Mouse (Mus musculus) ES-E14 (cell line): ENCODE results near the gene Klhdc10. TPM values are rescaled to one million over a fixed set of nuclear protein-coding genes. Genes with fewer than 3 reads are reported as not detected.

Experiments used
- DNase-seq: peaks from one replicate; pipeline ENCODE4 v3.0.0-alpha.2; 2013; ENCODE audit warnings: low read depth, low spot score
- H3K27ac ChIP-seq: 2 replicates; pipeline ENCODE4 v1.5.1; 2012; ENCODE audit warnings: low read depth, mild to moderate bottlenecking, low read length, moderate library complexity, mixed read lengths; ENCODE audit not compliant: poor library complexity, insufficient read depth, severe bottlenecking
- H3K36me3 ChIP-seq: 2 replicates; pipeline ENCODE4 v1.6.1; 2012; ENCODE audit warnings: mild to moderate bottlenecking, low read length, moderate library complexity, mixed read lengths; ENCODE audit not compliant: control insufficient read depth, poor library complexity, insufficient read depth, severe bottlenecking
- H3K4me1 ChIP-seq, 2 experiments: fragments of 150-350 bp in 1 of 2; sonication (generic) in 1 of 2; 2 replicates each; pipeline ENCODE4 v1.6.1; 2012; ENCODE audit warnings: low read length in 2 of 2, mild to moderate bottlenecking in 1 of 2, mixed read lengths in 1 of 2; ENCODE audit not compliant: control insufficient read depth in 2 of 2, insufficient read depth in 2 of 2, poor library complexity in 1 of 2
- H3K4me3 ChIP-seq, 2 experiments: fragments of 150-350 bp in 1 of 2; sonication (generic) in 1 of 2; 2 replicates each; pipeline ENCODE4 v1.5.1; 2012; ENCODE audit warnings: low read length in 2 of 2, low read depth in 1 of 2, mild to moderate bottlenecking in 1 of 2, mixed read lengths in 1 of 2; ENCODE audit not compliant: insufficient read depth in 1 of 2, poor library complexity in 1 of 2, severe bottlenecking in 1 of 2
- H3K9ac ChIP-seq: 2 replicates; pipeline ENCODE4 v1.6.1; 2012; ENCODE audit warnings: low read depth, mild to moderate bottlenecking, low read length, mixed read lengths; ENCODE audit not compliant: poor library complexity, insufficient read depth, severe bottlenecking
- H3K9me3 ChIP-seq: fragments of 150-350 bp; sonication (generic); 2 replicates; pipeline ENCODE4 v1.6.1; 2012; ENCODE audit warnings: low read depth, mild to moderate bottlenecking, low read length; ENCODE audit not compliant: control insufficient read depth, insufficient read depth
- CHD2 ChIP-seq: IDR thresholded peaks from 2 replicates; pipeline ENCODE4 v1.6.1; 2014; ENCODE audit warnings: mild to moderate bottlenecking, low read depth, low read length, inconsistent platforms
- HCFC1 ChIP-seq: IDR thresholded peaks from 2 replicates; pipeline ENCODE4 v1.6.1; 2012; ENCODE audit warnings: low read length, inconsistent platforms, borderline replicate concordance; ENCODE audit not compliant: insufficient read depth
- MAFK ChIP-seq: IDR thresholded peaks from 2 replicates; pipeline ENCODE4 v1.6.1; 2014; ENCODE audit warnings: mild to moderate bottlenecking, low read depth, low read length, inconsistent platforms; ENCODE audit not compliant: insufficient read depth
- ZC3H11A ChIP-seq: IDR thresholded peaks from 2 replicates; pipeline ENCODE4 v1.6.1; 2012; ENCODE audit warnings: low read depth, mild to moderate bottlenecking, inconsistent platforms, low read length, borderline replicate concordance
- ZNF384 ChIP-seq: IDR thresholded peaks from 2 replicates; pipeline ENCODE4 v1.6.1; 2012; ENCODE audit warnings: low read depth, low read length, inconsistent platforms
- in situ Hi-C, 2 experiments: fragments of 600-800 bp; cut with MboI; formaldehyde crosslinking; loops; one replicate each; pipeline ENCODE4 v1.15.1; 2025; ENCODE audit warnings: low sequenced_read_pairs in 2 of 2, inconsistent platforms in 1 of 2; ENCODE audit not compliant: unreplicated experiment in 2 of 2
- total RNA-seq: library from RNA; depleted of rRNA; stranded (reverse); fragments of 300-350 nt; gene quantifications from 2 replicates; pipeline ENCODE4 v1.2.3, GENCODE M21; 2012; rRNA removed

Gene Klhdc10
- total RNA-seq, 1 experiment: 48.9 TPM

- in situ Hi-C loops: no loop called here
- no peak overlapping the region for H3K9ac ChIP-seq
- no peaks in the 10 kb centered on the region for H3K9me3 ChIP-seq
- H3K4me3 ChIP-seq: no peak overlapping the region
- H3K4me1 ChIP-seq: no peaks in the 10 kb centered on the region
- H3K27ac ChIP-seq: no peak overlapping the region
- TF ChIP-seq MAFK: no peak
- no peak for TF ChIP-seq ZC3H11A
- TF ChIP-seq CHD2: no peak
- TF ChIP-seq HCFC1: no peak
- no peak for TF ChIP-seq ZNF384
- DNase-seq: no peak
- H3K36me3 ChIP-seq: peaks cover 22% of the 10 kb centered on the region
These were observed 76.1 kb downstream of the Klhdc10 start for GRCm38 (mm10) chr6:30477784-30478183.

- H3K4me1 ChIP-seq: no peaks in the 10 kb centered on the region
- no peak for DNase-seq
- no peak overlapping the region for H3K4me3 ChIP-seq
- H3K9me3 ChIP-seq: no peaks in the 10 kb centered on the region
- H3K27ac ChIP-seq: no peak overlapping the region
- TF ChIP-seq HCFC1 (no peak), MAFK (no peak), ZNF384 (no peak), ZC3H11A (no peak), CHD2 (no peak)
- in situ Hi-C loops: no loop called here
- H3K36me3 ChIP-seq: peaks cover 24% of the 10 kb centered on the region
- H3K9ac ChIP-seq: no peak overlapping the region
These were observed 77.8 kb downstream of the Klhdc10 start for GRCm38 (mm10) chr6:30479418-30479817.

- Histone ChIP-seq H3K4me1 (no peaks in the 10 kb centered on the region), H3K9me3 (no peaks in the 10 kb centered on the region), H3K27ac (no peak overlapping the region), H3K9ac (no peak overlapping the region), H3K36me3 (peaks cover 39% of the 10 kb centered on the region), H3K4me3 (no peak overlapping the region)
- in situ Hi-C loops: no loop called here
- DNase-seq: no peak
- no peak for TF ChIP-seq ZC3H11A
- no peak for TF ChIP-seq ZNF384
- no peak for TF ChIP-seq HCFC1
- no peak for TF ChIP-seq CHD2
- TF ChIP-seq MAFK: no peak
These were observed 81.2 kb downstream of the Klhdc10 start for GRCm38 (mm10) chr6:30482908-30483307.

- Histone ChIP-seq H3K27ac (no peak overlapping the region), H3K9ac (no peak overlapping the region), H3K36me3 (peaks cover 35% of the 10 kb centered on the region), H3K9me3 (no peaks in the 10 kb centered on the region), H3K4me1 (no peaks in the 10 kb centered on the region), H3K4me3 (no peak overlapping the region)
- no peak for TF ChIP-seq ZNF384
- TF ChIP-seq MAFK: no peak
- no peak for DNase-seq
- in situ Hi-C loops: no loop called here
These were observed 84.8 kb downstream of the Klhdc10 start for GRCm38 (mm10) chr6:30486504-30486903.

GRCm38 (mm10) chr6:30499049-30499448, 97.4 kb downstream of the Klhdc10 start:
- Histone ChIP-seq H3K27ac (no peak overlapping the region), H3K4me3 (no peak overlapping the region), H3K36me3 (peaks cover 36% of the 10 kb centered on the region), H3K9me3 (no peaks in the 10 kb centered on the region), H3K4me1 (no peaks in the 10 kb centered on the region), H3K9ac (no peak overlapping the region)
- no peak for TF ChIP-seq ZC3H11A
- TF ChIP-seq MAFK: no peak
- DNase-seq: no peak
- in situ Hi-C loops: no loop called here

Other genes with a start within 250 kb of the Klhdc10 start
- 9.9 and 16.6 TPM in 2 replicates for gene Ube2h, start 97.3 kb upstream of the Klhdc10 start, total RNA-seq
- 50.5 and 64.4 TPM in 2 replicates for gene Zc3hc1, start 10.8 kb upstream of the Klhdc10 start, total RNA-seq
- 104 and 138 TPM in 2 replicates for gene Tmem209, start 107.9 kb downstream of the Klhdc10 start, total RNA-seq
- gene Ssmem1, start 108.0 kb downstream of the Klhdc10 start, total RNA-seq: 0.37 and 0.58 TPM in 2 replicates
- gene Cpa2, start 139.7 kb downstream of the Klhdc10 start, total RNA-seq: 1.6 and 1.7 TPM in 2 replicates
- not detected in 2 replicates for gene Cpa4, start 166.5 kb downstream of the Klhdc10 start, total RNA-seq
- not detected in 2 replicates for gene Cpa5, start 209.1 kb downstream of the Klhdc10 start, total RNA-seq
- not detected in 2 replicates for gene Cpa1, start 237.3 kb downstream of the Klhdc10 start, total RNA-seq